Mouse (Mus musculus) heart, postnatal 0 days (tissue): ENCODE data around the gene Nsd1.

Experiments used
- CTCF ChIP-seq: IDR thresholded peaks from 2 replicates; pipeline ENCODE4 v1.5.1; 2016; ENCODE audit warnings: antibody characterized with exemption, control low read depth, low read depth
- EP300 ChIP-seq: IDR thresholded peaks from 2 replicates; pipeline ENCODE4 v1.6.1; 2016; ENCODE audit warnings: antibody characterized with exemption, low read depth

GRCm38 (mm10) chr13:55318351-55318750, 108.8 kb downstream of the Nsd1 start:
- TF ChIP-seq CTCF (no peak), EP300 (no peak)
